In genomic region chr9:34947258-34947657, GRCm38 (mm10) we compare ENCODE assay signal across 15 mouse cellular contexts.
A peak's percentile ranks its signal among the peaks of the same experiment; 100 is the strongest.
DNase-seq lines count a peak whose midpoint lies in the region; ATAC-seq lines count a peak whose summit lies in the region.
"Had no signal": no experiment of that assay in that cellular context is flagged by ENCODE, and none has a peak within 500 bp of the region (broad histone marks: within the 10 kb centered on the region; RNA-seq: fewer than 3 reads in every experiment).

No protein-coding gene starts in this region.

- 15% methylated on average over 6 of the region's 6 CpGs for WGBS in hindbrain, embryonic 12.5 days
- WGBS in midbrain, embryonic 14.5 days: 14% methylated on average over 6 of the region's 6 CpGs

- H3K9me3 ChIP-seq in hindbrain, embryonic 12.5 days (replicated peaks): no peaks in the 10 kb centered on the region
- no peaks in the 10 kb centered on the region for H3K9me3 ChIP-seq in midbrain, embryonic 14.5 days (ENCODE audit: control insufficient read depth, low read length)
- H3K9me3 ChIP-seq: liver, embryonic 15.5 days had no signal

- peaks cover 13% of the 10 kb centered on the region; the same call in 1 of the 2 replicates for H3K4me1 ChIP-seq in hindbrain, embryonic 12.5 days
- peaks cover 7% of the 10 kb centered on the region; the same call in 1 of the 2 replicates for H3K4me1 ChIP-seq in midbrain, embryonic 14.5 days (ENCODE audit: control insufficient read depth, insufficient read depth, low read length)
- H3K4me1 ChIP-seq: liver, embryonic 15.5 days had no signal

- H3K4me2 ChIP-seq in hindbrain, embryonic 12.5 days (replicated peaks): no peak overlapping the region
- no peak overlapping the region for H3K4me2 ChIP-seq in midbrain, embryonic 14.5 days (ENCODE audit: low read length)
- H3K4me2 ChIP-seq: liver, embryonic 15.5 days had no signal

- H3K27ac ChIP-seq in hindbrain, embryonic 12.5 days: no peak overlapping the region
- peak overlapping the region; percentile 2; the same call in 1 of the 2 replicates for H3K27ac ChIP-seq in midbrain, embryonic 14.5 days (replicated peaks; ENCODE audit: low read depth, low read length)
- H3K27ac ChIP-seq: liver, embryonic 15.5 days had no signal

- no peaks in the 10 kb centered on the region for H3K36me3 ChIP-seq in hindbrain, embryonic 12.5 days
- H3K36me3 ChIP-seq in midbrain, embryonic 14.5 days (ENCODE audit: control insufficient read depth, insufficient read depth, low read length): no peaks in the 10 kb centered on the region
- H3K36me3 ChIP-seq: liver, embryonic 15.5 days had no signal

- H3K9ac ChIP-seq in hindbrain, embryonic 12.5 days: no peak overlapping the region
- H3K9ac ChIP-seq in midbrain, embryonic 14.5 days (replicated peaks; ENCODE audit: low read length): no peak overlapping the region
- H3K9ac ChIP-seq: liver, embryonic 15.5 days had no signal

- DNase-seq in embryo, embryonic 10 days (ENCODE audit: low spot score): peak; percentile 10
- DNase-seq in embryo, embryonic 9.5 days (ENCODE audit: extremely low spot score): no peak
- DNase-seq in brain, adult 2 months (ENCODE audit: low read depth, low spot score): peak; percentile 70
- peak; percentile 66 for DNase-seq in midbrain, embryonic 14.5 days
- no peak for DNase-seq in layer of hippocampus, postnatal 14 days (ENCODE audit: low spot score in 2 of 2)
- no peak for DNase-seq in urinary bladder, adult 2 months (ENCODE audit: low spot score)
- DNase-seq in adrenal gland, postnatal 14 days: no peak
- DNase-seq: gastrocnemius, postnatal 14 days; heart, postnatal 14 days; kidney, postnatal 14 days; thymus, postnatal 36 days had no signal

- no peaks in the 10 kb centered on the region for H3K27me3 ChIP-seq in hindbrain, embryonic 12.5 days
- H3K27me3 ChIP-seq in midbrain, embryonic 14.5 days (ENCODE audit: control insufficient read depth, insufficient read depth, low read length): no peaks in the 10 kb centered on the region
- H3K27me3 ChIP-seq: liver, embryonic 15.5 days; Patski had no signal

- ATAC-seq in hindbrain, embryonic 12.5 days (ENCODE audit: low FRiP score): peak; percentile 58
- ATAC-seq in midbrain, embryonic 14.5 days (ENCODE audit: low FRiP score, low TSS enrichment): peak; percentile 35; the same call in 1 of the 2 replicates
- ATAC-seq: intestine, postnatal 0 days; Patski had no signal

- H3K4me3 ChIP-seq in hindbrain, embryonic 12.5 days: no peak overlapping the region
- H3K4me3 ChIP-seq in midbrain, embryonic 14.5 days (replicated peaks; ENCODE audit: low read depth, low read length): no peak overlapping the region
- H3K4me3 ChIP-seq: liver, embryonic 15.5 days had no signal

Comparison
In these comparisons a context has a peak if more than half of its experiments do, and no peak if none do; other contexts are left out.
1. DNase-seq: peak in embryo, embryonic 10 days (single experiment), brain, adult 2 months (single experiment) and midbrain, embryonic 14.5 days (single experiment); none in embryo, embryonic 9.5 days (single experiment), layer of hippocampus, postnatal 14 days (0 of 2), urinary bladder, adult 2 months (single experiment) and adrenal gland, postnatal 14 days (single experiment).